Mouse (Mus musculus) WW6 (cell line): Measurements from ENCODE around the gene Tex10.
"Not testable (repeated sequence)": the region's sequence is repeated elsewhere in the genome, so short reads cannot be mapped to it uniquely, and the experiment has no call there.

ENCODE experiments used
- DNase-seq: peaks from one replicate; pipeline ENCODE4 v3.0.0-alpha.2; 2013; ENCODE audit warnings: low read depth, low spot score

The Tex10 gene

DNA sequence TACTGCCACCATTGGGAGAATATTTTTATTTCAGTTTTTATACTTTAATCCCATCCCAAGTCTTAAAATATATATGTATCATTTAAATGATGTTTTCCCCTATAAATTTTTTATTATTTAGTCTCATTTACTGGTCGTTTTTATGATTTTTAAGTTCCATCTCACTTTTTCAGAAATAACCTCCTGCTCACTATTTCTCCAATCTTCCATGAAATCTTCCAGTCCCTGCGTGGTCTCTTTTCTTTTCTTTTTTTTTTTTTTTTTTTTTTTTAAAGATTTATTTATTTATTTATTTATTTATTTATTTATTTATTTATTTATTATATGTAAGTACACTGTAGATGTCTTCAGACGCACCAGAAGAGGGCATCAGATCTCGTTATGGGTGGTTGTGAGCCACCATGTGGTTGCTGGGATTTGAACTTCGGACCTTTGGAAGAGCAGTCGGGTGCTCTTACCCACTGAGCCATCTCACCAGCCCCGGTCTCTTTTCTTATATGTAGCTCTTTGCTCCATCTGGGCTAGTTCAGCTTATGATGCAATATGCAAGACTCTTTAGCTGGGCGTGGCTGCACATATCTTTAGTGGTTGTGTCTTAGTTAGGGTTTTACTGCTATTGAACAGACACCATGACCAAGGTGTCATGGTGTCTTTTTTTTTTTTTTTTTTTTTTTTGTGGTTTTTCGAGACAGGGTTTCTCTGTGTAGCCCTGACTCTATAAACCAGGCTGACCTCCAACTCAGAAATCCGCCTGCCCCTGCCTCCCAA, 67.4 kb downstream of the Tex10 start:
- DNase-seq: not testable (repeated sequence)

DNA sequence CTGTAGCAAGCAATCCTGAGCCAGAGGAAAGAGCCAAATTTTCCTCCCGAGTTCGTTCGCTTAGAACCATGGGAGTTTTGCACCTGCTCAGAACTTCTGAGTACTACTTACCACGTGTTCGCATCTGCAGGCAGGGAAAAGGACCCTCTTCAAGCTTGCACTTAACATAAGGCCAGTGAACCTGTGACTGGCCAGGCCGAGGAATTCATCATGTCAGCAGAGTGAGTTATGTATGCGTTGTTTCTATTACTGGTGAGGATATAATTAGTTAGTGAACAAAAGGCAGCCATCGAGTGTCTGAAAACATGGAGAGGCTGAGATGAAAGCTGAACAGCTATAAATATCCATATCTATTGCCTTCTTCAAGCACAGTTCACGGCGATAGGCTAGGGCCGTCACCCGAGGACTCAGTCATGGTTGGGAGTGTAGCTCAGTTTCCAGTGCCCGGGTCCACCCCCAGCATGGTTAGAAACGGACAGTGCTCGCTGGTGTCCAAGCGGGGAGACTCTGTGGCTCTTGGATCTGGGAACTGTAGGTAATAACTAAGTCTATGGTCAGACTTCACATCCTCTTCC, 70.1 kb downstream of the Tex10 start:
- DNase-seq: no peak

DNA sequence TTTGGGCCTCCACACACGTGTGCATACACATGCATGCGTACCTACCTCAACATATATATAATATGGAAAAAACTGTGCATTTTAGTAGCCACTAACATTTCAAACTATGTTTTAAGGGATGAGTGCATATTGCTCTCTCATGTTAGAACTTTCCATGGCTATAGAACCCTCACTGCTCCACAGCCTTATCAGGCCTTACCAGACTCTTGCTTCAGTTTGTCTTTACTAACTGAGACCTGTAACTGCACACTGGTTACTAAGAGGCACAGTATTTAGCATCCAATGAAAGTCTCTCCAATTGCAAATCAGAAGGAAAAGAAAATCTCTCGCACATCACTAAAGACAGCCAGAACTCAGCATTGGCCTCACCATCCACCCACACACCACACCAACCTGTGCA, 76.3 kb downstream of the Tex10 start:
- DNase-seq: no peak

DNA sequence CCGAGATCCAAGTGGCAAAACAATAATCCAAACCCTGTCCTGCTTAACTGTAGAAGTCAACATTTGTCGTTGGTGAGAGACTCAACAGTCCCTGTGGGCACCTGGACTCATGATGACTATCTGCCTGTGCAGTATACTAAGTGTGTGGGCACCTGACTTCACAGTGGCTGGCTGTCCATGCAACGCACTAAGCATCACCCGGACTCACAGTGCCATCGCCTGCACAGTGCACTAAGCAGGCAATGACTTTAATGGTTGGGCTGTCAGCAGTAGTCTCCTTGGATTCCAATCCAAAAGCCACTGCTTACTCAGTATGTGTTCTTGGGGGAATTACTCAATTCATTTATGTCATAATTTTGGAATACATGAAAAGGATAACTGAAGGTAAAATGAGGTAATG, 90.8 kb downstream of the Tex10 start:
- no peak for DNase-seq

DNA sequence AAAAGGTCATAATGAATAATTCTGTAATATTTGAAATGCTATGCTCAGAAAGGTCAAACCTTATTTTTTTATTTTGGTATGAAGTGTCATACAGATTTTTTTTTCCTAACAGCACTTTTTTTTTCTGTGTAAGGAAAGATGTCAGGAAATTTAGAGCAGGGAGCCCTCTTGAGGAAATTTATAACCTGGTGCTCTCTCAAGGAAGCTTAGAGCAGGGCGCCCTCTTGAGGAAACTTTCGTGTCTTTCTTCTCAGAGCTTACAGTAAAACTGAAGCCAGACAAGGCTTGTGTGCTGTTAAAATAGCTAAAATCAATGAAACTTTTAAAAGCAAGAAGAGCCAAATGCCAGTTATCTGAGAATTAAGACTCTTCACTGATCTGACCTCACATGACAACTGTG, 92.3 kb downstream of the Tex10 start:
- peak; percentile 5 for DNase-seq
